Mouse (Mus musculus) lung, adult 2 months (tissue): ENCODE results near the gene Polr2h.

ENCODE experiments used
- CTCF ChIP-seq: fragments of 200-500 bp; IDR thresholded peaks from 2 replicates; pipeline ENCODE4 v1.5.1; 2011; ENCODE audit warnings: mild to moderate bottlenecking, low read length, control low read depth; ENCODE audit not compliant: insufficient read depth
- POLR2A ChIP-seq: fragments of 200-500 bp; IDR thresholded peaks from 2 replicates; pipeline ENCODE4 v1.6.1; 2011; ENCODE audit warnings: low read depth, mild to moderate bottlenecking, control low read depth, low read length, borderline replicate concordance; ENCODE audit errors: extremely low read depth

DNA sequence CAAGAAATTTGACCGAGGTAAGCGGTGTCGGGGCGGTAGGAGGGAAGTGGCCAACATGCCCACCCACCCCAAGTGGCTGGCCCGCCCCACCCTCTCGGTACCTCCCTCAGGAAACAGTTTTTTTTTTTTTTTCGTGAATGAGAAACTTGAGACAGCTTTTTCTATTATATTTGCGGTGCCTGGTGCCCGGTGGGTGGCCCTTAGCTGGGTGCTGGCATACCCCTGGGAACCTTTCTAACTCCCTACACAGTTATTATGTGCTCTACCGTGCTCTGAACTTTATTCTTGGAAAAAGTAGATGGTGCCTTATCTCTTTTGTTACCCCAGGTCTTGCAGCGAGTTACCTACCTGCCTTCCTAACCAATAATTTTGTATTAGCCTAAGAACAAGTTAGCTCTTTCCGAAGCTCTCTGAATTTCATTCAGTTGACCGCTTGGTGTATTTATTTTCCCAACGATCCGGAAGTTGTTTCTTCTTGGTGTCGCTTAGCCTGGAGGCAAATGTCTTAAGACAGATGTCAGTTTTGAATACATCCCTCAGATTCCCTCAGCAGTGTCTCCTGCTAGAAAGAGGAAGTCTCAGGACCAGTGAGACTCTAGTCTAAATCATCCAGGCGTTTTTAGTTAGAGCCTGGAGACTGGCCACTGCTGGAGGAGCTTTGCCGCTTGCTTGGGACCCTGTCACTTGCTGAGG is 659 bp downstream of the Polr2h start:
- TF ChIP-seq POLR2A = no peak
- no peak for TF ChIP-seq CTCF
